Mouse (Mus musculus) lung, embryonic 14.5 days (tissue): ENCODE measurements around the gene Osgin1. TPM values are rescaled to one million over a fixed set of nuclear protein-coding genes. Genes with fewer than 3 reads are reported as not detected.

Experiments
- ATAC-seq: fragments of 200-750 bp; cut with Nextera tagmentation; 2 replicates; pipeline ENCODE4 v1.8.0; 2017; ENCODE audit warnings: mild to moderate bottlenecking, moderate TSS enrichment, moderate library complexity; ENCODE audit not compliant: insufficient read depth
- DNase-seq: peaks from one replicate; pipeline ENCODE4 v3.0.0-alpha.2; 2015
- H3K27ac ChIP-seq: fragments of 300-500 bp; sonication (generic); 2 replicates; pipeline ENCODE4 v1.5.1; 2014; ENCODE audit warnings: low read depth, mild to moderate bottlenecking, moderate library complexity
- H3K27me3 ChIP-seq: fragments of 300-500 bp; sonication (generic); 2 replicates; pipeline ENCODE4 v1.6.1; 2014; ENCODE audit warnings: low read length, control low read depth; ENCODE audit not compliant: insufficient read depth
- H3K36me3 ChIP-seq: fragments of 300-500 bp; sonication (generic); 2 replicates; pipeline ENCODE4 v1.6.1; 2014; ENCODE audit warnings: control low read depth; ENCODE audit not compliant: insufficient read depth
- H3K4me1 ChIP-seq: fragments of 300-500 bp; sonication (generic); 2 replicates; pipeline ENCODE4 v1.6.1; 2014; ENCODE audit warnings: antibody characterized with exemption, control low read depth; ENCODE audit not compliant: insufficient read depth
- H3K4me2 ChIP-seq: fragments of 300-500 bp; sonication (generic); 2 replicates; pipeline ENCODE4 v1.6.1; 2014; ENCODE audit warnings: mild to moderate bottlenecking
- H3K4me3 ChIP-seq: fragments of 300-500 bp; sonication (generic); 2 replicates; pipeline ENCODE4 v1.5.1; 2014; ENCODE audit warnings: low read depth, low read length
- H3K9ac ChIP-seq: fragments of 300-500 bp; sonication (generic); 2 replicates; pipeline ENCODE4 v1.6.1; 2014
- H3K9me3 ChIP-seq: fragments of 300-500 bp; sonication (generic); 2 replicates; pipeline ENCODE4 v1.6.1; 2016; ENCODE audit warnings: low read depth, low read length, control low read depth
- CTCF ChIP-seq: IDR thresholded peaks from 2 replicates; pipeline ENCODE4 v1.5.1; 2016; ENCODE audit warnings: antibody characterized with exemption, low read depth
- WGBS: fragments of 180-500 bp; shearing (Covaris S2); extraction: QIAGEN DNeasy Blood & Tissue Kit; methylation state at CpG from one replicate; pipeline ENCODE4 v1.1.7; 2014; 5-methylcytosine and 5-hydroxymethylcytosine counted together
- polyA plus RNA-seq: library from polyadenylated mRNA; unstranded; fragments of >200 nt; fragmentation: Nextera tagmentation; extraction: Ambion mirVana; gene quantifications from 2 replicates; pipeline ENCODE4 v1.2.1, GENCODE M21; 2014

Gene Osgin1
- polyA plus RNA-seq, 1 experiment from 2014 or later: 0.53 TPM

DNA sequence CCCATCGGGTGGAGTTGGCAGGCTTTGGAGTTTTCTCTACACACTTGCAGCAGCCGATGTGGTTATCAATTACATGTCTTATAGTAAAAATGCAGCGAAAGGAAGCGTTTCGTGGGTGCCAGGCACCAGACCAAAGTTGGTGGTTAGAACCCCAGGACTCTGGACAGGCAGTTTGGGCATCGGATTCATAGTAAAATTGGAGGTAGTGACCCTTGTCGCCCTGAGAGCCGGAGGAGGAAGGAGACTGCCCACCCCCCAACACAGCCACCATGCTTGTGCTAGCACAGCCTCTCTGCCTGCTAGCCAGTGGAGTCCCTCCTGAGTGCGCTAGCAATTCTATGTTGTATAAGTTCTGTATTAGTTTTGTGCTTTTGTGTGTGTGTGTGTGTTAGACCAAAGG lies 35.4 kb upstream of the Osgin1 start:
- H3K9ac ChIP-seq: no peak overlapping the region
- WGBS: 83% methylated on average over 9 of the region's 9 CpGs
- H3K9me3 ChIP-seq: no peaks in the 10 kb centered on the region
- no peak for TF ChIP-seq CTCF
- ATAC-seq (no peak), DNase-seq (no peak)
- no peak overlapping the region for H3K4me3 ChIP-seq
- H3K27ac ChIP-seq: no peak overlapping the region
- peaks cover 3% of the 10 kb centered on the region; the same call in 1 of the 2 replicates for H3K4me1 ChIP-seq
- H3K4me2 ChIP-seq: no peak overlapping the region
- no peaks in the 10 kb centered on the region for H3K36me3 ChIP-seq
- no peaks in the 10 kb centered on the region for H3K27me3 ChIP-seq

DNA sequence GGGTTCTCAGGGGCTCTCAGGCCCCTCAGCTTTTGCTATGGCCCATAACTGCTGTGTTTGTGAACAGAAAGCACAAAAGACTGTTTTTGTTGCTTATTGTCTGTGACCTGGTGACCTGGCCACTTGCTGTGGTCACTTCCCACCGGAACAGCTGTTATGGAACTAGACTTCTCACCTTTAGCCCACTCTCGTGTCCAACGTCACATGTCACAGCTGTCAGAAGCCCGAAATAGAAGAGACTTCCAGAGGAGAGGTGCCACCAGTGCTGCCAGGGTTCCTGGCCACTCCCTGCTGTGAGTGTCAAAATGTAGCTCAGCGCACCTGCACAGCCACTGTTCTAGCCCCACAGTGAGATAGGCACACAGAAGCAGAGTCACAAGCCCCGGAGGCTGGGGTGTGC lies 34.7 kb upstream of the Osgin1 start:
- Histone ChIP-seq H3K4me1 (peaks cover 2% of the 10 kb centered on the region; the same call in 1 of the 2 replicates), H3K27me3 (no peaks in the 10 kb centered on the region), H3K9ac (no peak overlapping the region), H3K9me3 (no peaks in the 10 kb centered on the region), H3K4me3 (no peak overlapping the region), H3K4me2 (no peak overlapping the region), H3K36me3 (no peaks in the 10 kb centered on the region), H3K27ac (no peak overlapping the region)
- ATAC-seq: no peak
- TF ChIP-seq CTCF: no peak
- no peak for DNase-seq
- WGBS: 65% methylated on average over 6 of the region's 6 CpGs

DNA sequence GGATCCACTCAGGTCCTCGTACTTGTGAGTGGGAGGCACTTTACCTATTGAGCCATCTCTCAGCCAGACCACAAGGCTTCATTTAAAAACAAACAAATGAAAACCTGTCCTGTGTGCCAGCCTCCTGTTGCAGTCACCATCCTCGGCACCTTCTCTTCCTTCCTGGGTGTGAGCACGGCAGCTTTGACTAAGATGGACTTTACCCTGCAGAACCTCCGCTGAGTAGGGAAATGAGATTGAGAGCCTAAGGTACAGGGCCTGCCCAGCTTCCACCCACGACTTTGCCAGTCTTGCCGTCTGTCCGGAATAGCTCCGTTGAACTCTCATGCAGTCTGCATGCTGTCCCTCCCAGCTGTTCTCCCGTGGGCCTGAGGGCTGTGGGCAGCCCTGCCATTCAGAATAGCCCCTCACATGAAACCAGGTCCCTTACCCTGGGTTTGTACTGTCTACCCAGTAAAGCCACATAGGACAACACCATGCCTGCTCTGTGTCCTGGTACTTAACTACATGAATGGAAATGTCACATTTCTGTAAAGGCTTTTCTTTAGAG lies 33.7 kb upstream of the Osgin1 start:
- no peaks in the 10 kb centered on the region for H3K27me3 ChIP-seq
- ATAC-seq (no peak), DNase-seq (no peak)
- no peak overlapping the region for H3K9ac ChIP-seq
- H3K4me3 ChIP-seq: no peak overlapping the region
- 77% methylated on average over 9 of the region's 9 CpGs for WGBS
- no peak overlapping the region for H3K27ac ChIP-seq
- H3K4me1 ChIP-seq: no peaks in the 10 kb centered on the region; the same call in 1 of the 2 replicates
- no peaks in the 10 kb centered on the region for H3K36me3 ChIP-seq
- no peak for TF ChIP-seq CTCF
- H3K9me3 ChIP-seq: no peaks in the 10 kb centered on the region
- H3K4me2 ChIP-seq: no peak overlapping the region

DNA sequence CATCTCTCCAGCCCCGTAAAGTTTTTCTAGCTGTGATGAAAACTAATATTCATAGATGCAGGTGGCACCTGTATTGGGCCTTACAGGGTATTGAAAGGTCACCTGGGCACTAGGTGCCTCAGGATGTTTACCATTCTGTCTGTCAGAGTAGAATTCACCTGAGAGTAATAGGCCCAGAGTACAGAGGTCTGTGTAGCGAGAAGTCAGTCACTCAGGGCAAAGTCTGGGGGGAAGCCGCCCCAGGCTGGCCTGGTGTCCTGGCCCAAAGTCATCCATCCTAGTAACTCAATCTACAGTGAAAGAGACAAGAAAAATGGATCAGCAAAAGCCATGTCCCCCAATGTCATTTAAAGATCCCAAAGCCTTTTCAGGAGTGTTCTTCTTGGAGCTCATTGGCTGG lies 33.0 kb upstream of the Osgin1 start:
- H3K27me3 ChIP-seq: no peaks in the 10 kb centered on the region
- DNase-seq (no peak), ATAC-seq (no peak)
- no peak for TF ChIP-seq CTCF
- no peaks in the 10 kb centered on the region for H3K4me1 ChIP-seq
- H3K36me3 ChIP-seq: no peaks in the 10 kb centered on the region
- no peak overlapping the region for H3K4me3 ChIP-seq
- H3K9ac ChIP-seq: no peak overlapping the region
- H3K27ac ChIP-seq: no peak overlapping the region
- no peak overlapping the region for H3K4me2 ChIP-seq
- 72% methylated on average over 3 of the region's 3 CpGs for WGBS
- H3K9me3 ChIP-seq: no peaks in the 10 kb centered on the region

DNA sequence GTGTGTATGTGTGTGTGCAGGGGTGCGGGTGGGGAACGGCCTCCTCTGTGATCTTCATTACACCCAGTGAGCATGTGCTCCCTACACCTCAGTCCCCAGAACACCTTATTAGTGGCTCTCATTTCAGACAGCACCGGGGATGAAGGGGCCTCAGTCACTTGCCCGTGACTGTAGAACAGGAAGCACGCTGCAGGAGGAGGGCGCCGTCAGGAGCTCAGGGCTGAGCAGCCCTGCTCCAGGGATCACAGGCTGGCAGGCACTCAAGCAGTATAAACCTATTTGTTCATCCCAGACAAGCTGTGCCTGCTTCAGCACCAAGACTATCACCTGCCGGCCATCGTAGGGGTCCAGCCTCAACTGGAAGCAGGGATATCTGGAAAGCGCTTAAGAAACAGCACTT lies 30.0 kb upstream of the Osgin1 start:
- no peak for DNase-seq
- no peak overlapping the region for H3K9ac ChIP-seq
- no peak overlapping the region for H3K27ac ChIP-seq
- no peak overlapping the region for H3K4me2 ChIP-seq
- no peak overlapping the region for H3K4me3 ChIP-seq
- no peaks in the 10 kb centered on the region for H3K4me1 ChIP-seq
- H3K36me3 ChIP-seq: peaks cover 18% of the 10 kb centered on the region; the same call in 1 of the 2 replicates
- no peak for TF ChIP-seq CTCF
- no peaks in the 10 kb centered on the region for H3K9me3 ChIP-seq
- WGBS: 74% methylated on average over 10 of the region's 10 CpGs
- no peak for ATAC-seq
- no peaks in the 10 kb centered on the region for H3K27me3 ChIP-seq

DNA sequence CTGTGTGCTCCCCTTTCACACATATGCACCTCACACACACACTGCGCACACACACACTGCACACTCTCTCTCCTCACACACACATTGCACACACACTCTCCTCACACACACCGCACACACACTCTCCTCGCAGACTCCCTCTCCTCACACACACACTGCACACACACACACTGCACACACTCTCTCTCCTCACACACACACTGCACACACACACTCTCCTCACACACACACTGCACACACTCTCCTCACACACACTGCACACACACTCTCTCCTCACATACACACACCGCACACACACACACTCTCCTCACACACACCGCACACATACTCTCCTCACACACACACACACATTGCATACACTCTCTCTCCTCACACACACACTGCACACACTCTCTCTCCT lies 29.3 kb upstream of the Osgin1 start:
- Histone ChIP-seq H3K27ac (no peak overlapping the region), H3K4me3 (no peak overlapping the region), H3K4me2 (no peak overlapping the region), H3K36me3 (peaks cover 20% of the 10 kb centered on the region; the same call in 1 of the 2 replicates), H3K9ac (no peak overlapping the region), H3K9me3 (no peaks in the 10 kb centered on the region), H3K27me3 (no peaks in the 10 kb centered on the region), H3K4me1 (no peaks in the 10 kb centered on the region)
- no peak for DNase-seq
- no peak for ATAC-seq
- WGBS: 96% methylated on average over 5 of the region's 5 CpGs
- TF ChIP-seq CTCF: no peak

DNA sequence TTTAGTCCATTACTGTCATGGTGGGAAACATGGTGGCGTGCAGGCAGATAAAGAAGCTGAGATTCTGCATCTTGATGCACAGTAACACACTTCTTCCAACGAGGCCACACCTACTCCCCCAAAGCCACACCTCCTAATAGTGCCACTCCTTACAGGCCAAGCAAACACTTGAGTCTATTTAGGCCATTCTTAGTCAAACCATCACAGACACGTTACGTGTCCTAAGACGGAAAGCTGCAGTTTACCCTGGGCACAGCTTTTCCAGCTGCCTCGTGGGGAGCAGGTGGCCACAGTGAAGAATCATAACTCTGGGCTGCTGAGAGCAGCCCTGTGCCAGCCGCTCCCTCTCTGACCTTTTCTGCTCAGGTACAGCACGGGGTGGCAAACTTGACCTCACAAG lies 25.6 kb upstream of the Osgin1 start:
- H3K27me3 ChIP-seq: no peaks in the 10 kb centered on the region
- H3K9me3 ChIP-seq: no peaks in the 10 kb centered on the region
- H3K4me2 ChIP-seq: no peak overlapping the region
- peaks cover 32% of the 10 kb centered on the region for H3K36me3 ChIP-seq
- no peak for TF ChIP-seq CTCF
- no peak for ATAC-seq
- no peak overlapping the region for H3K4me3 ChIP-seq
- no peaks in the 10 kb centered on the region for H3K4me1 ChIP-seq
- no peak overlapping the region for H3K9ac ChIP-seq
- no peak for DNase-seq
- H3K27ac ChIP-seq: no peak overlapping the region
- WGBS: 65% methylated on average over 8 of the region's 8 CpGs
